8 mouse cellular contexts compared by ENCODE assay signal in the genomic region with DNA sequence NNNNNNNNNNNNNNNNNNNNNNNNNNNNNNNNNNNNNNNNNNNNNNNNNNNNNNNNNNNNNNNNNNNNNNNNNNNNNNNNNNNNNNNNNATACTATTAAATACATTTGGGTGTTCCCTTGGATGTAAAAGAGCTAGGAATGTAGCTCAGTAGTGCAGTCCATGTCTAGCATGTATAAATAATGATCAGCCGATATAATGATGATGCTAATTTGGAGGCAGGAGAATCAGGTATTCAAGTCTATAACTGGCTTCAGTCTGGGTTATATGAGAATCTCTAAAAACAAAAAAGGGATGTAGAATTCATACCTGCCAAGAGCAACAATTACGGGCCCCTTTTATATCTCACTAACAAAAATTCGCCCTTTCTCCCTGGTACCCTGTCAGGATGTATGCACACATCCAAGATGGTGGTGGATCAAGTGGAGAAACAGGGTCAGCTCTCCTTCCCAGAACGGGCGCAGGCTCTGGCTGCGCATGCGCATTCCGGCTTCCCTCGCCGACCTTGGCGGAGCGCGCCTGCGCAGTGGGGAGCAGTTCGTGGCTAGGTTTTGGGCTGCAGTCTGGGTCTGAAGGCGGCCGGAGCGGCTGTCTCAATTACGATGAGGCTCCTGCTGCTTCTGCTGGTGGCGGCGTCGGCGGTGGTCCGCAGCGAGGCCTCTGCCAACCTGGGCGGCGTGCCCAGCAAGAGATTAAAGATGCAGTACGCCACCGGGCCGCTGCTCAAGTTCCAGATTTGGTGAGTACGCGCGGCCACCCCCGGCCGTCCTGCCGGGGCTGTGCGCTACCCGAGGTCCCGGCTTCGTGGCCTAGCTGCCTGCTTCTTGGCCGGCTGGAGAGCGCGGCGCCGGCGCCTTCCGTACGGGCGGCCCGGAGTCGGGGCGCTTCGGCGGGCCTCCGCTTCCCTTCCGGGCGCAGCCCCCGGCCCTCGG. TPM values are rescaled to one million over a fixed set of nuclear protein-coding genes. Genes with fewer than 3 reads are reported as not detected.
DNase-seq lines count a peak whose midpoint lies in the region; ATAC-seq and TF ChIP-seq lines count a peak whose summit lies in the region.

A gene (plus strand): TSS at position 500 of the 930 bp plus-strand sequence.

- TF ChIP-seq CTCF in cortical plate, adult 2 months (IDR thresholded peaks at IDR 0.05; ENCODE audit: extremely low read depth, insufficient read depth, low read length), result no peak

- DNase-seq in gastrocnemius, postnatal 10 days, result peak; percentile 98
- DNase-seq in induced T-regulatory cell, adult 2 months (ENCODE audit: low read depth), result peak; percentile 97
- DNase-seq in left cerebral cortex, adult 9 months (ENCODE audit: low spot score in 2 of 2), result peak; percentile 91 to 97
- peak; percentile 96 for DNase-seq in right cerebral cortex, postnatal 14 days
- peak; percentile 96 to 97 for DNase-seq in urinary bladder, postnatal 36 days (ENCODE audit: low spot score in 2 of 2)

- peak; percentile 99 for TF ChIP-seq POLR2A in cortical plate, adult 2 months (IDR thresholded peaks at IDR 0.05; ENCODE audit: extremely low read depth, insufficient read depth, low read length)

- H3K4me1 ChIP-seq in cortical plate, adult 2 months (ENCODE audit: control insufficient read depth, insufficient read depth, low read length), result no peaks in the 10 kb centered on the region

- H3K4me3 ChIP-seq in cortical plate, adult 2 months (ENCODE audit: insufficient read depth, low read length), result peak within 1 kb of the TSS; percentile 39

- H3K27ac ChIP-seq in cortical plate, adult 2 months (ENCODE audit: insufficient read depth, low read length), result peak within 1 kb of the TSS; percentile 94

- peak; percentile 69 for ATAC-seq in activated CD4-positive, CD25-positive, alpha-beta regulatory T cell, adult 4 months
- peak; percentile 88 for ATAC-seq in megakaryocyte progenitor cell, adult 5-6 weeks (replicated peaks; ENCODE audit: poor library complexity)

RNA-seq across cellular contexts. Expression of the gene that starts here (rescaled TPM):
- polyA plus RNA-seq in activated CD4-positive, CD25-positive, alpha-beta regulatory T cell, adult 4 months (2017; shearing (Covaris generic)), result 10 to 100 TPM; 27.9 to 54.8 TPM
- polyA plus RNA-seq in cortical plate, adult 2 months (2012; rRNA removed), result 94.4 and 97.9 TPM in 2 replicates
- total RNA-seq in gastrocnemius, postnatal 10 days (2021), result 10 to 100 TPM; 80.2 to 92.4 TPM
- total RNA-seq in megakaryocyte progenitor cell, adult 5-6 weeks (2015), result 138 and 142 TPM in 2 replicates
- total RNA-seq in megakaryocyte progenitor cell, adult 5-6 weeks (2017), result 176 and 180 TPM in 2 replicates

Comparison
In these comparisons a context has a peak if more than half of its experiments do, and no peak if none do; other contexts are left out.
1. Peak in every context shown above with its lines: DNase-seq, ATAC-seq, H3K4me3 ChIP-seq and H3K27ac ChIP-seq.